Mouse (Mus musculus) forebrain, embryonic 13.5 days (tissue): ENCODE results near the gene Adamtsl3. TPM values are rescaled to one million over a fixed set of nuclear protein-coding genes. Genes with fewer than 3 reads are reported as not detected.

ENCODE experiments used
- ATAC-seq: fragments of 200-750 bp; cut with Nextera tagmentation; 2 replicates; pipeline ENCODE4 v1.8.0; 2017
- H3K27ac ChIP-seq: fragments of 300-500 bp; sonication (generic); 2 replicates; pipeline ENCODE4 v1.5.1; 2015; ENCODE audit warnings: inconsistent platforms, mild to moderate bottlenecking, moderate library complexity
- H3K27me3 ChIP-seq: fragments of 300-500 bp; sonication (generic); 2 replicates; pipeline ENCODE4 v1.6.1; 2015; ENCODE audit warnings: mild to moderate bottlenecking, inconsistent platforms
- H3K36me3 ChIP-seq: fragments of 300-500 bp; sonication (generic); 2 replicates; pipeline ENCODE4 v1.6.1; 2015; ENCODE audit warnings: mild to moderate bottlenecking, inconsistent platforms; ENCODE audit not compliant: poor library complexity, severe bottlenecking
- H3K4me1 ChIP-seq: fragments of 300-500 bp; sonication (generic); 2 replicates; pipeline ENCODE4 v1.6.1; 2015; ENCODE audit warnings: inconsistent platforms
- H3K4me2 ChIP-seq: fragments of 300-500 bp; sonication (generic); 2 replicates; pipeline ENCODE4 v1.6.1; 2015; ENCODE audit warnings: inconsistent platforms, mild to moderate bottlenecking, moderate library complexity
- H3K4me3 ChIP-seq: fragments of 300-500 bp; sonication (generic); 2 replicates; pipeline ENCODE4 v1.5.1; 2015; ENCODE audit warnings: mild to moderate bottlenecking, inconsistent platforms
- H3K9ac ChIP-seq: fragments of 300-500 bp; sonication (generic); 2 replicates; pipeline ENCODE4 v1.6.1; 2015; ENCODE audit warnings: mild to moderate bottlenecking, inconsistent platforms
- H3K9me3 ChIP-seq: fragments of 300-500 bp; sonication (generic); replicated peaks from 2 replicates; pipeline ENCODE4 v1.6.1; 2016; ENCODE audit warnings: inconsistent platforms
- WGBS: fragments of 180-500 bp; shearing (Covaris S2); methylation state at CpG from one replicate; pipeline ENCODE4 v1.1.7; 2015; 5-methylcytosine and 5-hydroxymethylcytosine counted together
- polyA plus RNA-seq: library from polyadenylated mRNA; unstranded; fragments of >200 nt; fragmentation: Nextera tagmentation; extraction: Ambion mirVana; gene quantifications from 2 replicates; pipeline ENCODE4 v1.2.1, GENCODE M21; 2015

Gene Adamtsl3
- polyA plus RNA-seq, 1 experiment from 2014 or later: 0.57 TPM

- 76% methylated on average over 11 of the region's 11 CpGs for WGBS
- H3K9ac ChIP-seq: no peak overlapping the region
- no peaks in the 10 kb centered on the region for H3K36me3 ChIP-seq
- no peaks in the 10 kb centered on the region for H3K27me3 ChIP-seq
- ATAC-seq: no peak
- no peak overlapping the region for H3K4me2 ChIP-seq
- 0 out of 2 replicates have a peak, but pooled peaks cover 4% of the 10 kb centered on the region for H3K4me1 ChIP-seq
- H3K9me3 ChIP-seq: no peaks in the 10 kb centered on the region
- no peak overlapping the region for H3K27ac ChIP-seq
- no peak overlapping the region for H3K4me3 ChIP-seq
These were observed 89.9 kb downstream of the Adamtsl3 start for GRCm38 (mm10) chr7:82425374-82425773.

- Histone ChIP-seq H3K4me2 (no peak overlapping the region), H3K27ac (no peak overlapping the region), H3K9ac (no peak overlapping the region), H3K9me3 (no peaks in the 10 kb centered on the region), H3K4me3 (no peak overlapping the region), H3K4me1 (0 out of 2 replicates have a peak, but pooled peaks cover 4% of the 10 kb centered on the region), H3K27me3 (no peaks in the 10 kb centered on the region), H3K36me3 (no peaks in the 10 kb centered on the region)
- WGBS: 89% methylated on average over 4 of the region's 4 CpGs
- no peak for ATAC-seq
These were observed 94.0 kb downstream of the Adamtsl3 start for GRCm38 (mm10) chr7:82429447-82429846.

- H3K4me1 ChIP-seq: no peaks in the 10 kb centered on the region
- no peak for ATAC-seq
- 88% methylated on average over 2 of the region's 2 CpGs for WGBS
- no peak overlapping the region for H3K9ac ChIP-seq
- no peak overlapping the region for H3K4me2 ChIP-seq
- no peaks in the 10 kb centered on the region for H3K36me3 ChIP-seq
- H3K27ac ChIP-seq: no peak overlapping the region
- no peaks in the 10 kb centered on the region for H3K9me3 ChIP-seq
- H3K4me3 ChIP-seq: no peak overlapping the region
- no peaks in the 10 kb centered on the region for H3K27me3 ChIP-seq
These were observed 96.1 kb downstream of the Adamtsl3 start for GRCm38 (mm10) chr7:82431572-82431971.

- no peaks in the 10 kb centered on the region for H3K9me3 ChIP-seq
- no peaks in the 10 kb centered on the region for H3K27me3 ChIP-seq
- no peak overlapping the region for H3K4me3 ChIP-seq
- no peaks in the 10 kb centered on the region for H3K4me1 ChIP-seq
- no peak overlapping the region for H3K27ac ChIP-seq
- no peak overlapping the region for H3K4me2 ChIP-seq
- no peak for ATAC-seq
- 92% methylated on average over 2 of the region's 2 CpGs for WGBS
- no peaks in the 10 kb centered on the region for H3K36me3 ChIP-seq
- H3K9ac ChIP-seq: no peak overlapping the region
These were observed 97.7 kb downstream of the Adamtsl3 start for GRCm38 (mm10) chr7:82433226-82433625.

- Histone ChIP-seq H3K4me2 (no peak overlapping the region), H3K36me3 (no peaks in the 10 kb centered on the region), H3K4me3 (no peak overlapping the region), H3K27me3 (no peaks in the 10 kb centered on the region), H3K27ac (no peak overlapping the region), H3K9ac (no peak overlapping the region), H3K9me3 (no peaks in the 10 kb centered on the region), H3K4me1 (no peaks in the 10 kb centered on the region)
- WGBS: 75% methylated on average over 2 of the region's 2 CpGs
- ATAC-seq: no peak
These were observed 122.9 kb downstream of the Adamtsl3 start for GRCm38 (mm10) chr7:82458376-82458775.

- H3K4me3 ChIP-seq: no peak overlapping the region
- no peaks in the 10 kb centered on the region for H3K4me1 ChIP-seq
- H3K36me3 ChIP-seq: no peaks in the 10 kb centered on the region
- no peak for ATAC-seq
- H3K9me3 ChIP-seq: no peaks in the 10 kb centered on the region
- H3K27me3 ChIP-seq: no peaks in the 10 kb centered on the region
- no peak overlapping the region for H3K27ac ChIP-seq
- WGBS: 93% methylated on average over 10 of the region's 10 CpGs
- H3K9ac ChIP-seq: no peak overlapping the region
- no peak overlapping the region for H3K4me2 ChIP-seq
These were observed 127.5 kb downstream of the Adamtsl3 start for GRCm38 (mm10) chr7:82462921-82463523.

GRCm38 (mm10) chr7:82464364-82464763 is 128.9 kb downstream of the Adamtsl3 start:
- Histone ChIP-seq H3K4me3 (no peak overlapping the region), H3K36me3 (no peaks in the 10 kb centered on the region), H3K27ac (no peak overlapping the region), H3K9ac (no peak overlapping the region), H3K27me3 (no peaks in the 10 kb centered on the region), H3K4me2 (no peak overlapping the region), H3K9me3 (no peaks in the 10 kb centered on the region), H3K4me1 (no peaks in the 10 kb centered on the region)
- ATAC-seq: no peak
- WGBS: 75% methylated on average over 2 of the region's 2 CpGs

GRCm38 (mm10) chr7:82465437-82465836 is 129.9 kb downstream of the Adamtsl3 start:
- Histone ChIP-seq H3K27ac (no peak overlapping the region), H3K27me3 (no peaks in the 10 kb centered on the region), H3K4me1 (no peaks in the 10 kb centered on the region), H3K4me3 (no peak overlapping the region), H3K4me2 (no peak overlapping the region), H3K36me3 (no peaks in the 10 kb centered on the region), H3K9me3 (no peaks in the 10 kb centered on the region), H3K9ac (no peak overlapping the region)
- ATAC-seq: no peak
- 65% methylated on average over 6 of the region's 6 CpGs for WGBS

- ATAC-seq: no peak
- Histone ChIP-seq H3K27me3 (no peaks in the 10 kb centered on the region), H3K4me2 (no peak overlapping the region), H3K36me3 (no peaks in the 10 kb centered on the region), H3K9me3 (no peaks in the 10 kb centered on the region), H3K4me1 (peaks cover 10% of the 10 kb centered on the region), H3K27ac (no peak overlapping the region), H3K4me3 (no peak overlapping the region), H3K9ac (no peak overlapping the region)
- 90% methylated on average over 16 of the region's 16 CpGs for WGBS
These were observed 141.1 kb downstream of the Adamtsl3 start for GRCm38 (mm10) chr7:82476441-82477221.

- 82% methylated on average over 3 of the region's 3 CpGs for WGBS
- Histone ChIP-seq H3K9me3 (no peaks in the 10 kb centered on the region), H3K27me3 (no peaks in the 10 kb centered on the region), H3K4me1 (peaks cover 10% of the 10 kb centered on the region), H3K4me2 (no peak overlapping the region), H3K4me3 (no peak overlapping the region), H3K36me3 (no peaks in the 10 kb centered on the region), H3K27ac (no peak overlapping the region), H3K9ac (no peak overlapping the region)
- ATAC-seq: no peak
These were observed 143.0 kb downstream of the Adamtsl3 start for GRCm38 (mm10) chr7:82478461-82478860.

GRCm38 (mm10) chr7:82478861-82479755 is 143.6 kb downstream of the Adamtsl3 start:
- H3K4me1 ChIP-seq: peaks cover 10% of the 10 kb centered on the region
- H3K9me3 ChIP-seq: no peaks in the 10 kb centered on the region
- WGBS: 55% methylated on average over 10 of the region's 10 CpGs
- H3K27me3 ChIP-seq: no peaks in the 10 kb centered on the region
- H3K27ac ChIP-seq: no peak overlapping the region
- no peak overlapping the region for H3K9ac ChIP-seq
- H3K4me3 ChIP-seq: no peak overlapping the region
- ATAC-seq: no peak
- H3K4me2 ChIP-seq: no peak overlapping the region
- no peaks in the 10 kb centered on the region for H3K36me3 ChIP-seq

- H3K27me3 ChIP-seq: no peaks in the 10 kb centered on the region
- H3K36me3 ChIP-seq: no peaks in the 10 kb centered on the region
- no peak overlapping the region for H3K9ac ChIP-seq
- 90% methylated on average over 3 of the region's 3 CpGs for WGBS
- peaks cover 26% of the 10 kb centered on the region for H3K4me1 ChIP-seq
- ATAC-seq: no peak
- no peak overlapping the region for H3K4me2 ChIP-seq
- H3K4me3 ChIP-seq: no peak overlapping the region
- H3K27ac ChIP-seq: no peak overlapping the region
- no peaks in the 10 kb centered on the region for H3K9me3 ChIP-seq
These were observed 147.9 kb downstream of the Adamtsl3 start for GRCm38 (mm10) chr7:82483426-82483825.
